ENCODE assay signal across 26 mouse cellular contexts in genomic region chr4:107363573-107363972, GRCm38 (mm10). TPM values are rescaled to one million over a fixed set of nuclear protein-coding genes. Genes with fewer than 3 reads are reported as not detected.
DNase-seq lines count a peak whose midpoint lies in the region; ATAC-seq and TF ChIP-seq lines count a peak whose summit lies in the region.
"Had no signal": no experiment of that assay in that cellular context is flagged by ENCODE, and none has a peak within 500 bp of the region (broad histone marks: within the 10 kb centered on the region; RNA-seq: fewer than 3 reads in every experiment).

No protein-coding gene starts in this region.

- no peak for TF ChIP-seq POLR2A in ES-Bruce4 (IDR thresholded peaks at IDR 0.05; ENCODE audit: insufficient read depth, low read length)
- TF ChIP-seq POLR2A in thymus, adult 2 months (IDR thresholded peaks at IDR 0.05; ENCODE audit: control insufficient read depth, extremely low read depth, insufficient read depth, low read length, poor library complexity): no peak

- H3K4me3 ChIP-seq in kidney, postnatal 0 days (replicated peaks; ENCODE audit: low read depth, low read length): no peak overlapping the region
- no peak overlapping the region for H3K4me3 ChIP-seq in ES-Bruce4 (ENCODE audit: low read depth, low read length)
- no peak overlapping the region for H3K4me3 ChIP-seq in thymus, adult 2 months (ENCODE audit: control insufficient read depth, insufficient read depth, low read length)
- H3K4me3 ChIP-seq in midbrain, embryonic 15.5 days: no peak overlapping the region
- H3K4me3 ChIP-seq: erythroblast, embryonic 14.5 days; forebrain, embryonic 15.5 days; heart, embryonic 10.5 days; limb, embryonic 15.5 days; midbrain, embryonic 12.5 days had no signal

- H3K27ac ChIP-seq in kidney, postnatal 0 days: no peak overlapping the region
- no peak overlapping the region for H3K27ac ChIP-seq in ES-Bruce4 (ENCODE audit: insufficient read depth, low read length)
- H3K27ac ChIP-seq in thymus, adult 2 months (ENCODE audit: control insufficient read depth, insufficient read depth, low read length): no peak overlapping the region
- H3K27ac ChIP-seq in midbrain, embryonic 15.5 days: no peak overlapping the region
- H3K27ac ChIP-seq: forebrain, embryonic 15.5 days; heart, embryonic 10.5 days; limb, embryonic 15.5 days; midbrain, embryonic 12.5 days had no signal

- no peaks in the 10 kb centered on the region for H3K27me3 ChIP-seq in kidney, postnatal 0 days (ENCODE audit: insufficient read depth, low read length)
- no peaks in the 10 kb centered on the region for H3K27me3 ChIP-seq in ES-Bruce4 (ENCODE audit: control insufficient read depth, insufficient read depth, low read length, poor library complexity, severe bottlenecking)
- H3K27me3 ChIP-seq in thymus, adult 2 months (ENCODE audit: control insufficient read depth, insufficient read depth, low read length): no peaks in the 10 kb centered on the region
- H3K27me3 ChIP-seq in midbrain, embryonic 15.5 days (replicated peaks): no peaks in the 10 kb centered on the region
- H3K27me3 ChIP-seq: forebrain, embryonic 15.5 days; limb, embryonic 15.5 days; midbrain, embryonic 12.5 days had no signal

- H3K36me3 ChIP-seq in kidney, postnatal 0 days (ENCODE audit: insufficient read depth, low read length): 0 out of 2 replicates have a peak, but pooled peaks cover 4% of the 10 kb centered on the region
- no peaks in the 10 kb centered on the region for H3K36me3 ChIP-seq in ES-Bruce4 (ENCODE audit: control insufficient read depth, insufficient read depth, low read length, poor library complexity, severe bottlenecking)
- no peaks in the 10 kb centered on the region; the same call in 1 of the 2 replicates for H3K36me3 ChIP-seq in thymus, adult 2 months (ENCODE audit: control insufficient read depth, insufficient read depth, low read length)
- H3K36me3 ChIP-seq in midbrain, embryonic 15.5 days (replicated peaks): no peaks in the 10 kb centered on the region
- H3K36me3 ChIP-seq: forebrain, embryonic 15.5 days had no signal

- peak; percentile 30; the same call in 1 of the 2 replicates for TF ChIP-seq CTCF in kidney, postnatal 0 days (IDR thresholded peaks at IDR 0.05; ENCODE audit: low read depth)
- peak; percentile 44 for TF ChIP-seq CTCF in ES-Bruce4 (IDR thresholded peaks at IDR 0.05; ENCODE audit: low read depth, low read length)
- no peak for TF ChIP-seq CTCF in thymus, adult 2 months (IDR thresholded peaks at IDR 0.05; ENCODE audit: borderline replicate concordance, control insufficient read depth, extremely low read depth, insufficient read depth, low read length, poor library complexity)

- intact Hi-C loops in left cerebral cortex, postnatal 4 days (cut with DNase I): no loop called here

- TF ChIP-seq EP300 in ES-Bruce4 (IDR thresholded peaks at IDR 0.05; ENCODE audit: insufficient read depth, low read depth, low read length): no peak

- no peak for ATAC-seq in kidney, postnatal 0 days (replicated peaks; ENCODE audit: low FRiP score, low read depth)
- ATAC-seq in midbrain, embryonic 15.5 days (replicated peaks): no peak
- ATAC-seq: CD4-positive, CD25-positive, alpha-beta regulatory T cell, adult 4 months; forebrain, embryonic 15.5 days; inflammation-experienced regulatory T-cells, adult 6 months had no signal

- no peaks in the 10 kb centered on the region for H3K4me1 ChIP-seq in kidney, postnatal 0 days (replicated peaks; ENCODE audit: insufficient read depth, low read length)
- peaks cover 7% of the 10 kb centered on the region for H3K4me1 ChIP-seq in ES-Bruce4 (ENCODE audit: control insufficient read depth, insufficient read depth, low read length)
- peaks cover 5% of the 10 kb centered on the region for H3K4me1 ChIP-seq in thymus, adult 2 months (replicated peaks; ENCODE audit: control insufficient read depth, insufficient read depth, low read length)
- peaks cover 4% of the 10 kb centered on the region for H3K4me1 ChIP-seq in midbrain, embryonic 15.5 days

- H3K9me3 ChIP-seq in kidney, postnatal 0 days (replicated peaks; ENCODE audit: low read length): no peaks in the 10 kb centered on the region
- no peaks in the 10 kb centered on the region for H3K9me3 ChIP-seq in ES-Bruce4 (replicated peaks; ENCODE audit: control insufficient read depth, insufficient read depth, low read length, poor library complexity, severe bottlenecking)
- no peaks in the 10 kb centered on the region for H3K9me3 ChIP-seq in midbrain, embryonic 15.5 days
- H3K9me3 ChIP-seq: forebrain, embryonic 15.5 days; heart, embryonic 10.5 days; limb, embryonic 15.5 days; midbrain, embryonic 12.5 days had no signal

- DNase-seq in kidney, postnatal 0 days (ENCODE audit: low spot score): no peak
- no peak for DNase-seq in kidney, postnatal 4 days
- peak; percentile 53 for DNase-seq in 3T3-L1 (ENCODE audit: low read depth, low spot score)
- peak; percentile 62 for DNase-seq in ZHBTc4 (ENCODE audit: low read depth, low spot score)
- no peak for DNase-seq in left cerebral cortex, postnatal 4 days
- DNase-seq in thymus, adult 2 months: no peak
- DNase-seq: cerebellum, adult 18-20 months; gastrocnemius, postnatal 36 days; layer of hippocampus, postnatal 36 days; lung, adult 2 months; thymus, postnatal 36 days had no signal

- WGBS in kidney, postnatal 0 days: 66% methylated on average over 6 of the region's 6 CpGs
- WGBS in thymus, adult 2 months: 88% methylated on average over 6 of the region's 6 CpGs
- WGBS in midbrain, embryonic 15.5 days: 85% methylated on average over 6 of the region's 6 CpGs

- H3K9ac ChIP-seq in kidney, postnatal 0 days (ENCODE audit: low read depth, low read length): no peak overlapping the region
- no peak overlapping the region for H3K9ac ChIP-seq in ES-Bruce4 (ENCODE audit: low read depth, poor library complexity, severe bottlenecking)
- no peak overlapping the region for H3K9ac ChIP-seq in midbrain, embryonic 15.5 days
- H3K9ac ChIP-seq: forebrain, embryonic 15.5 days; limb, embryonic 15.5 days; midbrain, embryonic 12.5 days had no signal

- H3K4me2 ChIP-seq in kidney, postnatal 0 days (ENCODE audit: low read length): no peak overlapping the region
- H3K4me2 ChIP-seq in midbrain, embryonic 15.5 days: no peak overlapping the region
- H3K4me2 ChIP-seq: forebrain, embryonic 15.5 days; limb, embryonic 15.5 days; midbrain, embryonic 12.5 days had no signal

RNA-seq across cellular contexts. Expression of gene Ndc1, which starts 4.0 kb away (rescaled TPM):
- polyA plus RNA-seq in kidney, postnatal 0 days (2015; fragmentation: Nextera tagmentation; extraction: Ambion mirVana): 19.0 and 21.1 TPM in 2 replicates
- 77.2 and 87.4 TPM in 2 replicates for polyA plus RNA-seq in ES-Bruce4 (2011; ENCODE audit: insufficient read depth, insufficient read length, low read depth, missing spikeins)
- 10 to 100 TPM; 17.8 to 18.0 TPM for total RNA-seq in left cerebral cortex, postnatal 4 days (2021)
- 34.2 and 56.8 TPM in 2 replicates for polyA plus RNA-seq in thymus, adult 2 months (2012; rRNA removed)
- polyA plus RNA-seq in midbrain, embryonic 15.5 days (2015; fragmentation: Nextera tagmentation; extraction: Ambion mirVana): 18.4 and 20.0 TPM in 2 replicates

RNA-seq across cellular contexts. Expression of gene Yipf1, which starts 49.4 kb away (rescaled TPM):
- 67.5 and 68.8 TPM in 2 replicates for polyA plus RNA-seq in kidney, postnatal 0 days (2015; fragmentation: Nextera tagmentation; extraction: Ambion mirVana)
- 24.5 and 26.6 TPM in 2 replicates for polyA plus RNA-seq in ES-Bruce4 (2011; ENCODE audit: insufficient read depth, insufficient read length, low read depth, missing spikeins)
- 10 to 100 TPM; 42.4 to 46.0 TPM for total RNA-seq in left cerebral cortex, postnatal 4 days (2021)
- polyA plus RNA-seq in thymus, adult 2 months (2012; rRNA removed): 52.0 and 57.1 TPM in 2 replicates
- 51.7 and 56.2 TPM in 2 replicates for polyA plus RNA-seq in midbrain, embryonic 15.5 days (2015; fragmentation: Nextera tagmentation; extraction: Ambion mirVana)

RNA-seq across cellular contexts. Expression of gene Dio1, which starts 56.6 kb away (rescaled TPM):
- 2.3 and 3.1 TPM in 2 replicates for polyA plus RNA-seq in kidney, postnatal 0 days (2015; fragmentation: Nextera tagmentation; extraction: Ambion mirVana)
- polyA plus RNA-seq in ES-Bruce4 (2011; ENCODE audit: insufficient read depth, insufficient read length, low read depth, missing spikeins): not detected in 2 replicates
- not detected for total RNA-seq in left cerebral cortex, postnatal 4 days (2021)
- 9.3 and 9.7 TPM in 2 replicates for polyA plus RNA-seq in thymus, adult 2 months (2012; rRNA removed)
- polyA plus RNA-seq in midbrain, embryonic 15.5 days (2015; fragmentation: Nextera tagmentation; extraction: Ambion mirVana): not detected in 2 replicates
- total RNA-seq: gastrocnemius, postnatal 36 days; layer of hippocampus, postnatal 36 days; left cerebral cortex, postnatal 14 days; megakaryocyte progenitor cell, adult 5-6 weeks had no signal
- polyA plus RNA-seq: CD4-positive, CD25-positive, alpha-beta regulatory T cell, adult 4 months; embryonic facial prominence, embryonic 11.5 days; erythroblast, embryonic 14.5 days; forebrain, embryonic 15.5 days; heart, embryonic 10.5 days; heart, postnatal 0 days; hindbrain, embryonic 11.5 days; inflammation-experienced regulatory T-cells, adult 6 months; midbrain, embryonic 12.5 days; neural tube, embryonic 14.5 days had no signal

Comparison
In these comparisons a context has a peak if more than half of its experiments do, and no peak if none do; other contexts are left out.
1. DNase-seq: peak in 3T3-L1 (single experiment) and ZHBTc4 (single experiment); none in kidney, postnatal 0 days (single experiment), kidney, postnatal 4 days (0 of 2), left cerebral cortex, postnatal 4 days (single experiment) and thymus, adult 2 months (single experiment).